Mouse (Mus musculus) ES-Bruce4 (cell line): ENCODE data around the gene Pithd1.

Experiments used
- CTCF ChIP-seq: IDR thresholded peaks from one replicate; pipeline ENCODE4 v1.8.1; 2011; ENCODE audit warnings: low read depth, low read length
- EP300 ChIP-seq: IDR thresholded peaks from 2 replicates; pipeline ENCODE4 v1.6.1; 2011; ENCODE audit warnings: low read depth, low read length; ENCODE audit not compliant: insufficient read depth
- POLR2A ChIP-seq: IDR thresholded peaks from one replicate; pipeline ENCODE4 v1.8.1; 2011; ENCODE audit warnings: low read length; ENCODE audit not compliant: insufficient read depth

DNA sequence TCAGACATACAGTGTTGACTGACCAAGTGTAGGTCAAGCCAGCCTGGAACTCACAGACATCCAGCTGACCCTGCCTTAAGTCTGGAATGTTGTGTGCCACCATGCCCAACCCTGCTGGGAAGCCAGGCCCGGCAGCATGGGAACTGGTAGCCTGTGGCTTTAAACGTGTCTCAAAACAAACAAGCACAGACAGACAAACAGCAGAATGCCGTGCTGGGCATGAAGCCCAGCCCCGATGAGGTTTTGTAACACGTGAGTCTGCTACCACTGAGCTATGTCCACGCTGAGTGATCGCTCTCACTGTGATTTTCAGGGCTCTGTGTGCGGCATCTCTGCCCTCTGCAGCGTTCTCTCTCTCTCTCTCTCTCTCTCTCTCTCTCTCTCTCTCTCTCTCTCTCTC lies 31.2 kb downstream of the Pithd1 start:
- TF ChIP-seq CTCF (no peak), POLR2A (no peak), EP300 (no peak)
